23 mouse cellular contexts compared by ENCODE assay signal in the genomic region with DNA sequence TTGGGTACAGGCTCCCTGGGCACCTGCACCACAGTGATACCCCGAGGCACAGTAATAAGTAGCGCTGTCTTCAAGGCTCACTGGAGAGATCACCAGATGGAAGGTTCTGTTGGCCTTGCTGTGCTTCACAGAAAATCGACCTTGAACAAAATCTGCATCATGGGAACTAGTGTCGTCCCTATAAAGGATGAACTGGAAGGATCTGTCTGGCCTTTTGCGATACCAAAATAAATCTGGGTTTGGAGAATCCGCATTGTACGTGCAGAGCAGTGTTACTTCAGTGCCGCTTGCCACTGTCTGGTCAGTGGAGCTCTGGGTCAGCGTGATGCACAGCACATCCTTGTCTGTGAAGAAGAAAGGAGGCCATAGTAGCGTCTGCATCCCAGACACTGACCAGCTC.
DNase-seq lines count a peak whose midpoint lies in the region; ATAC-seq and TF ChIP-seq lines count a peak whose summit lies in the region.
"Had no signal": no experiment of that assay in that cellular context is flagged by ENCODE, and none has a peak within 500 bp of the region (broad histone marks: within the 10 kb centered on the region; RNA-seq: fewer than 3 reads in every experiment).

No protein-coding gene starts in this region.

- peak overlapping the region; percentile 50; the same call in 1 of the 2 replicates for H3K27ac ChIP-seq in hindbrain, embryonic 10.5 days
- no peak overlapping the region for H3K27ac ChIP-seq in hindbrain, embryonic 13.5 days
- H3K27ac ChIP-seq in thymus, adult 2 months (ENCODE audit: control insufficient read depth, insufficient read depth, low read length), result peak overlapping the region; percentile 72; the same call in 1 of the 2 replicates
- H3K27ac ChIP-seq: embryonic facial prominence, embryonic 12.5 days; embryonic facial prominence, embryonic 15.5 days; gastrocnemius, adult 2 months; hindbrain, embryonic 15.5 days had no signal

- no peak for TF ChIP-seq POLR2A in thymus, adult 2 months (IDR thresholded peaks at IDR 0.05; ENCODE audit: control insufficient read depth, extremely low read depth, insufficient read depth, low read length, poor library complexity)

- no peak overlapping the region for H3K4me3 ChIP-seq in hindbrain, embryonic 10.5 days
- H3K4me3 ChIP-seq in hindbrain, embryonic 13.5 days, result no peak overlapping the region
- peak overlapping the region; percentile 18; the same call in 1 of the 2 replicates for H3K4me3 ChIP-seq in thymus, adult 2 months (ENCODE audit: control insufficient read depth, insufficient read depth, low read length)
- H3K4me3 ChIP-seq: embryonic facial prominence, embryonic 12.5 days; embryonic facial prominence, embryonic 15.5 days; gastrocnemius, adult 2 months; hindbrain, embryonic 15.5 days had no signal

- WGBS in hindbrain, embryonic 10.5 days, result 90% methylated on average over 10 of the region's 10 CpGs
- WGBS in hindbrain, embryonic 13.5 days, result 90% methylated on average over 10 of the region's 10 CpGs
- 83% methylated on average over 10 of the region's 10 CpGs for WGBS in thymus, adult 2 months

- H3K27me3 ChIP-seq in hindbrain, embryonic 10.5 days (ENCODE audit: insufficient read depth, poor library complexity, severe bottlenecking), result no peaks in the 10 kb centered on the region
- H3K27me3 ChIP-seq in hindbrain, embryonic 13.5 days, result no peaks in the 10 kb centered on the region
- no peaks in the 10 kb centered on the region for H3K27me3 ChIP-seq in thymus, adult 2 months (ENCODE audit: control insufficient read depth, insufficient read depth, low read length)
- H3K27me3 ChIP-seq: CH12.LX; embryonic facial prominence, embryonic 12.5 days; embryonic facial prominence, embryonic 15.5 days; hindbrain, embryonic 15.5 days; Patski had no signal

- DNase-seq in adrenal gland, adult 2 months, result peak; percentile 13
- DNase-seq in adrenal gland, postnatal 25 days, result no peak
- no peak for DNase-seq in hindbrain, embryonic 10.5 days (ENCODE audit: low spot score)
- DNase-seq in thymus, adult 2 months, result no peak
- DNase-seq in thymus, postnatal 36 days, result no peak
- DNase-seq: adrenal gland, adult 8-10 months; B cell, adult 2 months; cerebellum, adult 11 months; cerebellum, adult 2 months; cerebellum, adult 9-11 months; cerebellum, postnatal 25 days; forebrain, postnatal 0 days; gastrocnemius, adult 2 months; gastrocnemius, postnatal 14 days; heart, adult 18-20 months had no signal

- ATAC-seq in hindbrain, embryonic 13.5 days (ENCODE audit: low FRiP score), result no peak
- ATAC-seq: forebrain, embryonic 14.5 days; forebrain, postnatal 0 days; Patski had no signal

- H3K4me2 ChIP-seq in hindbrain, embryonic 13.5 days, result no peak overlapping the region
- H3K4me2 ChIP-seq: embryonic facial prominence, embryonic 12.5 days; embryonic facial prominence, embryonic 15.5 days; hindbrain, embryonic 15.5 days had no signal

- peaks cover 24% of the 10 kb centered on the region for H3K4me1 ChIP-seq in hindbrain, embryonic 10.5 days (replicated peaks)
- peaks cover 16% of the 10 kb centered on the region for H3K4me1 ChIP-seq in hindbrain, embryonic 13.5 days (replicated peaks)
- peaks cover 49% of the 10 kb centered on the region for H3K4me1 ChIP-seq in thymus, adult 2 months (replicated peaks; ENCODE audit: control insufficient read depth, insufficient read depth, low read length)
- H3K4me1 ChIP-seq: embryonic facial prominence, embryonic 15.5 days had no signal

- no peak overlapping the region for H3K9ac ChIP-seq in hindbrain, embryonic 13.5 days
- H3K9ac ChIP-seq: embryonic facial prominence, embryonic 12.5 days; embryonic facial prominence, embryonic 15.5 days; forebrain, postnatal 0 days; hindbrain, embryonic 15.5 days had no signal

- no peak for TF ChIP-seq CTCF in thymus, adult 2 months (IDR thresholded peaks at IDR 0.05; ENCODE audit: borderline replicate concordance, control insufficient read depth, extremely low read depth, insufficient read depth, low read length, poor library complexity)

- H3K36me3 ChIP-seq in hindbrain, embryonic 10.5 days, result no peaks in the 10 kb centered on the region
- no peaks in the 10 kb centered on the region for H3K36me3 ChIP-seq in hindbrain, embryonic 13.5 days
- H3K36me3 ChIP-seq in thymus, adult 2 months (ENCODE audit: control insufficient read depth, insufficient read depth, low read length), result peaks cover 10% of the 10 kb centered on the region; the same call in 1 of the 2 replicates
- H3K36me3 ChIP-seq: embryonic facial prominence, embryonic 12.5 days; embryonic facial prominence, embryonic 15.5 days; G1E; hindbrain, embryonic 15.5 days had no signal

- H3K9me3 ChIP-seq in hindbrain, embryonic 10.5 days, result no peaks in the 10 kb centered on the region
- H3K9me3 ChIP-seq in hindbrain, embryonic 13.5 days, result no peaks in the 10 kb centered on the region
- H3K9me3 ChIP-seq: embryonic facial prominence, embryonic 12.5 days; embryonic facial prominence, embryonic 15.5 days; G1E; hindbrain, embryonic 15.5 days had no signal
